7 mouse cellular contexts compared by ENCODE assay signal in the genomic region with DNA sequence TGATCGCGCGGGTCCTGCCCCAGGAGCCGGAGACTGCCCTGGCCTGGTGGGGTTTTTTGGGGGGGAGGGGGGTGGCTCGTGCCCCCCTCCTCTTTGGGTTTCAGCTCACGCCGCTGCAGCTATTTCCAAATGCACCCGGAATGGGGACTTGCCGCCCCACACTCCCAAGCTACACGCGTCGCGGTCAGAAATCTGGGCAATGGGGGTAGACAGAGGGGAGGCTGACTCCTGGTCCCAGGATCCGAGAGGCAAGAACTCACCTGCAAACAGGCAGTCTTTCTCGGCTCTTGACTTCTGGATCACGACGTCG. TPM values are rescaled to one million over a fixed set of nuclear protein-coding genes. Genes with fewer than 3 reads are reported as not detected.
A peak's percentile ranks its signal among the peaks of the same experiment; 100 is the strongest.
DNase-seq lines count a peak whose midpoint lies in the region; ATAC-seq and TF ChIP-seq lines count a peak whose summit lies in the region.

No protein-coding gene starts in this region.

- no peaks in the 10 kb centered on the region; the same call in 1 of the 2 replicates for H3K4me1 ChIP-seq in lung, postnatal 0 days (ENCODE audit: insufficient read depth, low read depth, low read length)
- H3K4me1 ChIP-seq in liver, embryonic 12.5 days: peaks cover 15% of the 10 kb centered on the region

- H3K9me3 ChIP-seq in lung, postnatal 0 days (ENCODE audit: low read length): no peaks in the 10 kb centered on the region
- no peaks in the 10 kb centered on the region for H3K9me3 ChIP-seq in liver, embryonic 12.5 days (replicated peaks)

- no peak for DNase-seq in lung, postnatal 0 days (ENCODE audit: low spot score)
- DNase-seq in lung, postnatal 10 days: no peak
- DNase-seq in brain, adult 2 months (ENCODE audit: low read depth, low spot score): peak; percentile 48
- DNase-seq in telencephalon, adult 2 months (ENCODE audit: low read depth, low spot score): peak; percentile 16
- DNase-seq in urinary bladder, postnatal 10 days (ENCODE audit: low spot score): no peak

- ATAC-seq in lung, postnatal 0 days: peak; percentile 25
- peak; percentile 18 for ATAC-seq in frontal cortex, adult (ENCODE audit: low TSS enrichment)
- ATAC-seq in liver, embryonic 12.5 days: peak; percentile 19; the same call in 1 of the 2 replicates

- no peak for TF ChIP-seq EP300 in lung, postnatal 0 days (IDR thresholded peaks at IDR 0.05)

- 0% methylated on average over 18 of the region's 18 CpGs for WGBS in lung, postnatal 0 days
- WGBS in liver, embryonic 12.5 days (ENCODE audit: insufficient replicate concordance): under 1% methylated on average over 18 of the region's 18 CpGs

- no peak for TF ChIP-seq CTCF in lung, postnatal 0 days (IDR thresholded peaks at IDR 0.05)

- H3K9ac ChIP-seq in lung, postnatal 0 days (replicated peaks; ENCODE audit: low read depth): peak overlapping the region; percentile 63
- peak overlapping the region; percentile 58 for H3K9ac ChIP-seq in liver, embryonic 12.5 days

- H3K27me3 ChIP-seq in lung, postnatal 0 days (replicated peaks; ENCODE audit: insufficient read depth, low read length): no peaks in the 10 kb centered on the region
- peaks cover 50% of the 10 kb centered on the region for H3K27me3 ChIP-seq in liver, embryonic 12.5 days (replicated peaks)

- H3K4me2 ChIP-seq in lung, postnatal 0 days (replicated peaks; ENCODE audit: low read depth, low read length): peak overlapping the region; percentile 99
- peak overlapping the region; percentile 80 for H3K4me2 ChIP-seq in liver, embryonic 12.5 days

- H3K27ac ChIP-seq in lung, postnatal 0 days (ENCODE audit: low read length): peak overlapping the region; percentile 66
- H3K27ac ChIP-seq in liver, embryonic 12.5 days: peak overlapping the region; percentile 48

- H3K36me3 ChIP-seq in lung, postnatal 0 days (ENCODE audit: insufficient read depth, low read length): no peaks in the 10 kb centered on the region
- no peaks in the 10 kb centered on the region for H3K36me3 ChIP-seq in liver, embryonic 12.5 days

- H3K4me3 ChIP-seq in lung, postnatal 0 days (ENCODE audit: low read depth, low read length): peak overlapping the region; percentile 77
- peak overlapping the region; percentile 61 for H3K4me3 ChIP-seq in liver, embryonic 12.5 days

RNA-seq across cellular contexts. Expression of gene Parp8, which starts 0.5 kb away (rescaled TPM):
- polyA plus RNA-seq in lung, postnatal 0 days (2015; fragmentation: Nextera tagmentation; extraction: Ambion mirVana): 5.6 and 6.8 TPM in 2 replicates
- polyA plus RNA-seq in liver, embryonic 12.5 days (2016; fragmentation: Nextera tagmentation; extraction: Ambion mirVana): 3.9 TPM in 2 replicates

Comparison
In these comparisons a context has a peak if more than half of its experiments do, and no peak if none do; other contexts are left out.
1. DNase-seq: peak in brain, adult 2 months (single experiment) and telencephalon, adult 2 months (single experiment); none in lung, postnatal 0 days (single experiment), lung, postnatal 10 days (single experiment) and urinary bladder, postnatal 10 days (single experiment).
2. Peak in every context shown above with its lines, with median percentiles within 50 percentile points of each other: ATAC-seq.